Mouse (Mus musculus): ENCODE results near the gene Tdrd1. TPM values are rescaled to one million over a fixed set of nuclear protein-coding genes. Genes with fewer than 3 reads are reported as not detected.

The Tdrd1 gene
- total RNA-seq, 2 experiments from 2014 or later: 0.05 TPM; not detected in 1

GRCm38 (mm10) chr19:56822448-56822836 is 3.6 kb upstream of the Tdrd1 start:
- no peak for DNase-seq
- intact Hi-C loops (cut with DNase I): no loop called here

GRCm38 (mm10) chr19:56828305-56828704 is 2.3 kb downstream of the Tdrd1 start:
- no peak for DNase-seq
- intact Hi-C loops (cut with DNase I): loop anchor here (5.0 kb wide), 1 partner anchor 79 kb away; no protein-coding TSS in a partner anchor

GRCm38 (mm10) chr19:56829267-56829666 is 3.3 kb downstream of the Tdrd1 start:
- intact Hi-C loops (cut with DNase I): loop anchor here (5.0 kb wide), 1 partner anchor 78 kb away; no protein-coding TSS in a partner anchor

GRCm38 (mm10) chr19:56830163-56830562 is 4.2 kb downstream of the Tdrd1 start:
- intact Hi-C loops (cut with DNase I): no loop called here
- no peak for DNase-seq

More at GRCm38 (mm10) chr19:56829267-56829666, 3.3 kb downstream of the Tdrd1 start:
- no peak for DNase-seq

- peak; percentile 15 to 31 for DNase-seq
- intact Hi-C loops (cut with DNase I): no loop called here
Measured at GRCm38 (mm10) chr19:56835340-56835739, 9.3 kb downstream of the Tdrd1 start.

- DNase-seq: peak; percentile 19 to 30
- intact Hi-C loops (cut with DNase I): no loop called here
Measured at GRCm38 (mm10) chr19:56838942-56839706, 13.1 kb downstream of the Tdrd1 start.

GRCm38 (mm10) chr19:56842974-56843373 is 17.0 kb downstream of the Tdrd1 start:
- intact Hi-C loops (cut with DNase I): no loop called here
- DNase-seq: no peak

GRCm38 (mm10) chr19:56852590-56852989 is 26.6 kb downstream of the Tdrd1 start:
- intact Hi-C loops (cut with DNase I): no loop called here
- DNase-seq: no peak

GRCm38 (mm10) chr19:56856455-56856854 is 30.4 kb downstream of the Tdrd1 start:
- DNase-seq: peak in 1 of 2 experiments; percentile 11
- intact Hi-C loops (cut with DNase I): no loop called here

GRCm38 (mm10) chr19:56867701-56868100 is 41.7 kb downstream of the Tdrd1 start:
- intact Hi-C loops (cut with DNase I): no loop called here
- DNase-seq: no peak

- intact Hi-C loops (cut with DNase I): no loop called here
- peak in 1 of 2 experiments; percentile 8 for DNase-seq
Measured at GRCm38 (mm10) chr19:56873816-56874600, 48.0 kb downstream of the Tdrd1 start, which contains the start of gene Vwa2. Gene Vwa2 (plus strand): TSS chr19:56874249.

GRCm38 (mm10) chr19:56874601-56875315 is 48.7 kb downstream of the Tdrd1 start:
- no peak for DNase-seq
- intact Hi-C loops (cut with DNase I): no loop called here

- intact Hi-C loops (cut with DNase I): no loop called here
- DNase-seq: no peak
Measured at GRCm38 (mm10) chr19:56877364-56877763, 51.4 kb downstream of the Tdrd1 start.

- intact Hi-C loops (cut with DNase I): no loop called here
- no peak for DNase-seq
Measured at GRCm38 (mm10) chr19:56887879-56888278, 61.9 kb downstream of the Tdrd1 start.

- intact Hi-C loops (cut with DNase I): no loop called here
- no peak for DNase-seq
Measured at GRCm38 (mm10) chr19:56888654-56889053, 62.6 kb downstream of the Tdrd1 start.

GRCm38 (mm10) chr19:56891438-56891837 is 65.4 kb downstream of the Tdrd1 start:
- no peak for DNase-seq
- intact Hi-C loops (cut with DNase I): no loop called here

GRCm38 (mm10) chr19:56892586-56892985 is 66.6 kb downstream of the Tdrd1 start:
- intact Hi-C loops (cut with DNase I): no loop called here
- no peak for DNase-seq

GRCm38 (mm10) chr19:56893326-56893725 is 67.3 kb downstream of the Tdrd1 start:
- DNase-seq: no peak
- intact Hi-C loops (cut with DNase I): no loop called here

- no peak for DNase-seq
- intact Hi-C loops (cut with DNase I): no loop called here
Measured at GRCm38 (mm10) chr19:56897654-56898053, 71.6 kb downstream of the Tdrd1 start.

GRCm38 (mm10) chr19:56904095-56904494 is 78.1 kb downstream of the Tdrd1 start:
- DNase-seq: no peak
- intact Hi-C loops (cut with DNase I): no loop called here

GRCm38 (mm10) chr19:56905395-56905794 is 79.4 kb downstream of the Tdrd1 start:
- intact Hi-C loops (cut with DNase I): loop anchor here (5.0 kb wide), 3 partner anchors 78 to 483 kb away; partner anchors contain the start of gene Tdrd1
- no peak for DNase-seq
